Mouse (Mus musculus): ENCODE measurements around the gene Acot2.

Acot2 gene

GRCm38 (mm10) chr12:84038241-84038640 is 50.6 kb downstream of the Acot2 start, which contains the start of gene Acot4:
TSS of gene Acot4 (plus strand) at chr12:84038379.
- DNase-seq (ENCODE audit: inconsistent ontology term) = peak; percentile 8

- DNase-seq (ENCODE audit: inconsistent ontology term) = peak; percentile 21
Measured at GRCm38 (mm10) chr12:84038691-84039111, 51.0 kb downstream of the Acot2 start, which contains the start of gene Gm49366. TSS of gene Gm49366 (plus strand) at chr12:84038935.

GRCm38 (mm10) chr12:84042248-84042647 is 54.6 kb downstream of the Acot2 start:
- no peak for DNase-seq (ENCODE audit: inconsistent ontology term)
